Mouse (Mus musculus) liver, embryonic 11.5 days (tissue): ENCODE measurements around the gene Ces2a. TPM values are rescaled to one million over a fixed set of nuclear protein-coding genes. Genes with fewer than 3 reads are reported as not detected.

ENCODE experiments used
- ATAC-seq: fragments of 200-750 bp; cut with Nextera tagmentation; replicated peaks from 2 replicates; pipeline ENCODE4 v1.8.0; 2017; ENCODE audit warnings: moderate number of reproducible peaks, mild to moderate bottlenecking, moderate TSS enrichment, moderate library complexity; ENCODE audit not compliant: low FRiP score
- DNase-seq: peaks from one replicate; pipeline ENCODE4 v3.0.0-alpha.2; 2017; ENCODE audit warnings: low spot score
- H3K27ac ChIP-seq: fragments of 300-500 bp; sonication (generic); 2 replicates; pipeline ENCODE4 v1.5.1; 2014; ENCODE audit warnings: mild to moderate bottlenecking, low read depth, low read length, control low read depth
- H3K27me3 ChIP-seq: fragments of 300-500 bp; sonication (generic); replicated peaks from 2 replicates; pipeline ENCODE4 v1.6.1; 2014; ENCODE audit warnings: low read length, mixed read lengths; ENCODE audit not compliant: control insufficient read depth, insufficient read depth
- H3K36me3 ChIP-seq: fragments of 300-500 bp; sonication (generic); 2 replicates; pipeline ENCODE4 v1.6.1; 2014; ENCODE audit warnings: mild to moderate bottlenecking, low read length, moderate library complexity, mixed read lengths; ENCODE audit not compliant: control insufficient read depth, insufficient read depth
- H3K4me1 ChIP-seq: fragments of 300-500 bp; sonication (generic); replicated peaks from 2 replicates; pipeline ENCODE4 v1.6.1; 2014; ENCODE audit warnings: low read length, mixed read lengths; ENCODE audit not compliant: control insufficient read depth, insufficient read depth
- H3K4me2 ChIP-seq: fragments of 300-500 bp; sonication (generic); 2 replicates; pipeline ENCODE4 v1.6.1; 2014; ENCODE audit warnings: mild to moderate bottlenecking, control low read depth, moderate library complexity
- H3K4me3 ChIP-seq: fragments of 300-500 bp; sonication (generic); 2 replicates; pipeline ENCODE4 v1.5.1; 2014; ENCODE audit warnings: low read depth, low read length, control low read depth
- H3K9ac ChIP-seq: fragments of 300-500 bp; sonication (generic); 2 replicates; pipeline ENCODE4 v1.6.1; 2014; ENCODE audit warnings: low read depth, low read length, control low read depth
- H3K9me3 ChIP-seq: fragments of 300-500 bp; sonication (generic); 2 replicates; pipeline ENCODE4 v1.6.1; 2016; ENCODE audit warnings: low read length, inconsistent platforms, mixed read lengths; ENCODE audit not compliant: control insufficient read depth
- WGBS: fragments of 180-500 bp; shearing (Covaris S2); extraction: QIAGEN DNeasy Blood & Tissue Kit; methylation state at CpG from one replicate; pipeline ENCODE4 v1.1.7; 2014; 5-methylcytosine and 5-hydroxymethylcytosine counted together
- polyA plus RNA-seq: library from polyadenylated mRNA; unstranded; fragments of >200 nt; fragmentation: Nextera tagmentation; extraction: Ambion mirVana; gene quantifications from 2 replicates; pipeline ENCODE4 v1.2.1, GENCODE M21; 2014

The Ces2a gene
- polyA plus RNA-seq, 1 experiment from 2014 or later: 2.3 TPM

DNA sequence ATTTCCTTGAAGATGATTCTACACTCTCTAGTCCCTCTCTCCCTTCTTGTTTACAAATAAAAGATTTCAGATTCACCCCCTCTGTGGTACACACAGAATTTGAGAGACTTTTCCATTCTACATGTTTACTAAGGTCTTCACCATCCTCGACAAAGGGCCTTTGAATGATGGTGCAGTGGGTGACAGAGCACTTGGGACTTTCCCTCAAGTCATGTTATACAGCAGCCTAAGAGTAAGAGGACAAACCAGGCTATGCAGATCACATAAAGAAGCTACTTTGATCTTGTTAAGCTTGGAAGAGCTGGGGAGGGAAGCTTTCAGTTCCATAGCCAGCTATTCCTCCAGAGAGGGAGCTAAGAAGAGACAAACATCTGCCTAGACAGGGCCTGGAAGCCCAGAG, 19.0 kb downstream of the Ces2a start:
- Histone ChIP-seq H3K9ac (no peak overlapping the region), H3K36me3 (no peaks in the 10 kb centered on the region), H3K9me3 (no peaks in the 10 kb centered on the region), H3K4me3 (no peak overlapping the region), H3K4me2 (no peak overlapping the region), H3K4me1 (no peaks in the 10 kb centered on the region), H3K27me3 (no peaks in the 10 kb centered on the region), H3K27ac (no peak overlapping the region)
- ATAC-seq (no peak), DNase-seq (no peak)
- WGBS: 59% methylated on average over 1 of the region's 1 CpGs

DNA sequence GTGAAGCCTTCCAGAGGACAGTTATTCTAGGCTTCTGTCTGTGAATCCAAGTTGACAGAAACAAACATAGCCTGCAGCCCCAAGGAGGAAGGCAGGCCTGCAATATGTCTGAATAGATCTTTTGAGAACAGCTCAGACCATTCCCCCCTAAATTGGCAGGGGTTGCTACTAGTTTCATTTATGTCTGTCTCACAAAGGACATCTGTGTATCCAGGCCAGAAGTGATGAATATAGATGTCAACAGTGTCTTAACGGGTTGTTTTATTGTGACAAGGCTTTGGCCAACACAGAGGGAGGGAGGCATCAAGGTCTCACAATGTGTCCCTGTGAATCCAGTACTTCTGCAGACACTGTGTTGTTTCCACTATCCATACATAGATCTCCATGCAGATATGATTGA, 23.8 kb downstream of the Ces2a start:
- 58% methylated on average over 1 of the region's 1 CpGs for WGBS
- Histone ChIP-seq H3K4me3 (no peak overlapping the region), H3K36me3 (no peaks in the 10 kb centered on the region), H3K4me2 (no peak overlapping the region), H3K27me3 (no peaks in the 10 kb centered on the region), H3K9me3 (no peaks in the 10 kb centered on the region), H3K9ac (no peak overlapping the region), H3K4me1 (no peaks in the 10 kb centered on the region), H3K27ac (no peak overlapping the region)
- ATAC-seq (no peak), DNase-seq (no peak)

DNA sequence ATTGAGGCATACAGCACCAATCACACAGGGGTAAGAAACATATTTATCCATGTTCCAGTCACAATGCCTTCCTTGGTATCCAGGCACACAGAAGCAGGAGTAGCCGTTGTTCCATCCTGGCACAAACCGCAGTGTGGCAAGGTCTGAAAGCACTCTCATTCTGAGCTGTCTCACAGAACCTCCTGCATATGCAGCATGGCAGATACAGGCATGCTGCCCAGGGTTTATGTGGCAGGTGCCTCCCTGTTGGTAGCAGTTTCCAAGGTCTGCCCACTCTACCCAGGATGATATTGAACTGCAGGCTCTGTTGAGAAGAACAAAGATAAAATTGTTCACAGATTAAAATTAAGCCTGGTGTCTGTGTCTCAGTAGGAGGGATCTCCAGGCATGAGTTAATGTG, 24.4 kb downstream of the Ces2a start:
- Histone ChIP-seq H3K27me3 (no peaks in the 10 kb centered on the region), H3K4me3 (no peak overlapping the region), H3K9me3 (no peaks in the 10 kb centered on the region), H3K4me2 (no peak overlapping the region), H3K36me3 (no peaks in the 10 kb centered on the region), H3K9ac (no peak overlapping the region), H3K27ac (no peak overlapping the region), H3K4me1 (no peaks in the 10 kb centered on the region)
- ATAC-seq (no peak), DNase-seq (no peak)
- WGBS: 87% methylated on average over 2 of the region's 2 CpGs

DNA sequence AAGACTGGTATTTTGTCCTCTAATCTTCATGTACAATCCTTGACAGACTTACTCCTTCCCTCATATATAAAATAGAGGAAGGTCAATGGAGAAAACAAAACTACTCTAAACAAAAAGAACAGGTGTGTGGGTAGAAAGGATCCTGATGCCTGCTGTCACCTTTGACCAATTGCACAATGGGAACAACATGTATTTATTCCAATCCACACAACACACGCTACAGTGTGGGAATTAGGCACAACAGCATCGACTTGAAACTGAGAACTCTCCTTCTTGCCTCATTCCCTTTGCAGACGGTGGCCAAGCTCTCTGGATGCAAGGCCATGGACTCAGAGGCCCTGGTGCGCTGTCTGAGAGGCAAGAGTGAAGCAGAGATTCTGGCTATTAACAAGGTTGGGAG, 27.3 kb downstream of the Ces2a start:
- no peaks in the 10 kb centered on the region for H3K27me3 ChIP-seq
- no peak for ATAC-seq
- no peak overlapping the region for H3K4me2 ChIP-seq
- no peak for DNase-seq
- no peaks in the 10 kb centered on the region for H3K36me3 ChIP-seq
- H3K4me1 ChIP-seq: no peaks in the 10 kb centered on the region
- 66% methylated on average over 4 of the region's 4 CpGs for WGBS
- H3K9me3 ChIP-seq: no peaks in the 10 kb centered on the region
- no peak overlapping the region for H3K27ac ChIP-seq
- no peak overlapping the region for H3K4me3 ChIP-seq
- no peak overlapping the region for H3K9ac ChIP-seq

DNA sequence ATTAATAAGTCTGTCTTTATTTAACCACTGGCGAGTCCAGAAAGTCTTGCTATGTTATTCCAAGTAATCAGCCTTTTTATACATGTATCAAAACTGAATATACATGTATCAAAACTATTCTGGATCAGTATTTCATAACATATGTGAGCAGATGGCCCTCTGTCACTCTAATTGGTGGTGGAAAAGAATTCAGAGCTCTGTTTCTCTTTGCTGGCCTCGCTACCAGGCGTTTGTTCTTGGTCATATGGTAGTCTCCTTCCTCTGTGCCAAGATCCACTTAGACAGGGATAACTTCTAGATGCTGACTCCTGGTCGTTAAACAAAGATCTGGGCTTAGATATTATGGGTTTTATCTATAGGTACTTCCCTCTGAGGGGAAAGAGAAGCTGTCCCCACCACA, 32.7 kb downstream of the Ces2a start:
- Histone ChIP-seq H3K4me2 (no peak overlapping the region), H3K4me1 (no peaks in the 10 kb centered on the region), H3K36me3 (no peaks in the 10 kb centered on the region), H3K27ac (no peak overlapping the region), H3K9me3 (no peaks in the 10 kb centered on the region), H3K27me3 (no peaks in the 10 kb centered on the region), H3K9ac (no peak overlapping the region), H3K4me3 (no peak overlapping the region)
- DNase-seq (no peak), ATAC-seq (no peak)
- WGBS: 60% methylated on average over 4 of the region's 4 CpGs

DNA sequence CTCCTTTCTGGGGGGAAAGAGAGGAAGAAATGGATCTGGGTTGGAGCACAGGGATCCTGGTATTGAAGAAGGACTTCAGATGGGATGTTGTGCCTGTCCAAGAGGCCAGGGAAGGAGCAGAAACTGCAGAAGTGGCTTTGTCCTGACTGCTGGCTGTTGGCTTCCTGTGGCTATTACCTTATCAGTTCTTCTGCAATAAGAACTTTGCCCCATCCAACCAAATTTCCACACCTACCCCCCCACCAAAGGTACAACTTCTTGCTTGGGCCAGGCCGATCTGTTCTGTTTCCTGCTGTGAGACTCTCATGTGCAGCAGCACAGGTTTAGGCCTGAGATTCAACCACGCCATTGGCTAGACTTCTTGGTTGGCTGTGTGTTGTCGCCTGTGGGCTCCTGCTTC, 36.6 kb downstream of the Ces2a start:
- Histone ChIP-seq H3K4me3 (no peak overlapping the region), H3K27me3 (no peaks in the 10 kb centered on the region), H3K27ac (no peak overlapping the region), H3K36me3 (no peaks in the 10 kb centered on the region), H3K4me2 (no peak overlapping the region), H3K4me1 (no peaks in the 10 kb centered on the region), H3K9me3 (no peaks in the 10 kb centered on the region), H3K9ac (no peak overlapping the region)
- ATAC-seq (no peak), DNase-seq (no peak)
- WGBS: 83% methylated on average over 3 of the region's 3 CpGs

DNA sequence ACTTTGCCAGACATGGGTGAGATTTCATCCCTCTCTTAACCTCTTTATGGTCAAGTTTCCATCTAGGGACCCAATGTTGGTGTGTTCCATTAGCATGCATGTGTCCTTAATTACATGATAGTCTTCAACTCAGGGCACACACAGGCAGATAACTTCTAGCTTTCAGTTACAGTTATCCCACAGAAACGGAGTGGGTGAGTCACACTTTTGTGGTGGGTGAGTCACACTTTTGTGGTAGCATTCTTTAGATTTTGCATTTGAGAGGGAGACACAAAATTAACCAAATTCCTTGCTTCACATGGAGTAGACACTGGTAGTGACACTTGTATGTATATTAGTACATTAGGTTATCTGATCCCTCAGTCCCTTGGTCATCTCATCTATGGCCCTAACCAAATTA, 53.2 kb downstream of the Ces2a start:
- Histone ChIP-seq H3K9me3 (no peaks in the 10 kb centered on the region), H3K27ac (no peak overlapping the region), H3K36me3 (no peaks in the 10 kb centered on the region), H3K9ac (no peak overlapping the region), H3K27me3 (no peaks in the 10 kb centered on the region), H3K4me2 (no peak overlapping the region), H3K4me3 (no peak overlapping the region), H3K4me1 (no peaks in the 10 kb centered on the region)
- ATAC-seq: no peak
- no peak for DNase-seq
- 41% methylated on average over 1 of the region's 1 CpGs for WGBS

DNA sequence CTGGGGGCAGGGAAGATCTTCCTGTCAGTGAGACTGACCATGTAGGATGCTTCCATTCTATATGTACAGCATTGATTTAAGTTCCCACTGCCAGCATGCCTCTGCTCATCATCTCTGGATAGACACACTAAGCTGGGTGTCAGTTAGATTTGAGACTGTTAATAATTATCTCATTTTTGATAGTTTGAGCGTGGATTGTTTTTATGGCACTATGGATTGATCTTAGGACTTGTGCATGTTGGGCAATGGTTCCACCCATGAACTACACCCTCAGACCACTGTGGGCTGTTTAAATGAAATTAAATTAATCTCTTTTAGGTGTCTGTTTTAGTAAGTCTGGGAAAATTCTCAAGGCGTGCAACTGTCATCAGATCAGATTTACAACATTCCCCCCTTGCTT, 55.1 kb downstream of the Ces2a start:
- no peak overlapping the region for H3K4me3 ChIP-seq
- H3K27ac ChIP-seq: no peak overlapping the region
- H3K9me3 ChIP-seq: no peaks in the 10 kb centered on the region
- H3K27me3 ChIP-seq: no peaks in the 10 kb centered on the region
- H3K9ac ChIP-seq: no peak overlapping the region
- H3K4me1 ChIP-seq: no peaks in the 10 kb centered on the region
- no peaks in the 10 kb centered on the region for H3K36me3 ChIP-seq
- 73% methylated on average over 2 of the region's 2 CpGs for WGBS
- ATAC-seq: no peak
- no peak for DNase-seq
- no peak overlapping the region for H3K4me2 ChIP-seq

DNA sequence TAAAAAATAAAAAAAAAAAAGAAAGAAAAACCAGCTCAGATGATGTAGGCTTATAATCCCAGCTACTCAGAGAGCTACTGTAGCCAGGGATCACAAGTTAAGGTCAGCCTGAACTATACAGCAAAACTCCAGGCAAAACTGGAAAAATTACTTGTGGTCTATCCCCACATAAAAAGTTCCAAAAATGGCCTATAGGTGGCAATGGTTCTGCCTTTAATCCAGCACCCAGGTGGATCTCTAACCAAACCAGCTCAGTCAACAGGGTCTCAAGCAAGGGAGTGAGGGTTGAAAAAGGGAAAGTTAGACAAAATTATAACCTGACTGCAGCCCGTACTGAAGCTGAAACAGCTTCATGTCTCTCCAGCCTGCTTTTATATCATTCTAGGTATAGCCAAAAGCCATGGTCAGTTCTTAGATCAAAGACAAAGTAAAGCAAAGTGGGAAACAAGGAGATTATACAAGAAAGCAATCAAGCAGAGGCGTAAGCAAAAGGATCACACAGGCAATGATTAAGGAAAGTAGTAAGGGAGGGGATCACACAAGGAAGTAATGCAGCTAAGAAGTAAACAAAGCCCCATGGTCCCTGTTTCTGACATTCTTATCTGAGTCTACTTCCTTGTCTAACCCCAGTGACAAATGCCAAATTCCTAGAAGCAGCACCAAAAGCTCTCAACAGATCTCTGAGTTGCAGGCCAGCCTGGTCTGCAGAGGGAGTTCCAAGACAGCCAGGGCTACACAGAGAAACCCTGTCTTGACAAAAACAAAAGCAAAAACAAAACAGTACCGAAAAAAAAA, 56.3 kb downstream of the Ces2a start:
- WGBS: 47% methylated on average over 3 of the region's 3 CpGs
- Histone ChIP-seq H3K27ac (no peak overlapping the region), H3K4me2 (no peak overlapping the region), H3K9ac (no peak overlapping the region), H3K4me1 (no peaks in the 10 kb centered on the region), H3K4me3 (no peak overlapping the region), H3K36me3 (no peaks in the 10 kb centered on the region), H3K9me3 (no peaks in the 10 kb centered on the region), H3K27me3 (no peaks in the 10 kb centered on the region)
- no peak for ATAC-seq
- no peak for DNase-seq
